Mouse (Mus musculus) MEL (cell line): ENCODE measurements around the gene Dhx40. TPM values are rescaled to one million over a fixed set of nuclear protein-coding genes. Genes with fewer than 3 reads are reported as not detected.
"Not testable (repeated sequence)": the region's sequence is repeated elsewhere in the genome, so short reads cannot be mapped to it uniquely, and the experiment has no call there.

ENCODE experiments used
- DNase-seq: peaks from one replicate; pipeline ENCODE4 v3.0.0; 2011; ENCODE audit warnings: low read depth, low spot score
- H3K27ac ChIP-seq: 2 replicates; pipeline ENCODE4 v1.5.1; 2012; ENCODE audit warnings: low read depth, mild to moderate bottlenecking, control low read depth, low read length, moderate library complexity; ENCODE audit not compliant: control insufficient read depth
- H3K27me3 ChIP-seq, 2 experiments: fragments of 150-350 bp in 1 of 2; sonication (generic) in 1 of 2; 2 replicates each; pipeline ENCODE4 v1.6.1; 2012; ENCODE audit warnings: low read length in 2 of 2, mild to moderate bottlenecking in 2 of 2, improper control_type of control experiment in 1 of 2, moderate library complexity in 1 of 2; ENCODE audit not compliant: insufficient read depth in 2 of 2, control insufficient read depth in 1 of 2
- H3K36me3 ChIP-seq, 2 experiments: 2 replicates each; pipeline ENCODE4 v1.6.1; 2012 to 2014; ENCODE audit warnings: low read length in 2 of 2, improper control_type of control experiment in 1 of 2, inconsistent platforms in 1 of 2, mild to moderate bottlenecking in 1 of 2; ENCODE audit not compliant: insufficient read depth in 2 of 2, control insufficient read depth in 1 of 2
- H3K4me1 ChIP-seq, 2 experiments: fragments of 150-350 bp in 1 of 2; sonication (generic) in 1 of 2; 2 replicates each; pipeline ENCODE4 v1.6.1; 2012; ENCODE audit warnings: low read length in 2 of 2, improper control_type of control experiment in 1 of 2, mild to moderate bottlenecking in 1 of 2; ENCODE audit not compliant: insufficient read depth in 2 of 2, control insufficient read depth in 1 of 2
- H3K4me3 ChIP-seq, 2 experiments: fragments of 150-350 bp in 1 of 2; sonication (generic) in 1 of 2; 2 replicates each; pipeline ENCODE4 v1.5.1; 2012; ENCODE audit warnings: low read depth in 2 of 2, low read length in 2 of 2, mild to moderate bottlenecking in 2 of 2, moderate library complexity in 2 of 2, control low read depth in 1 of 2, improper control_type of control experiment in 1 of 2; ENCODE audit not compliant: control insufficient read depth in 1 of 2, insufficient read depth in 1 of 2
- H3K79me2 ChIP-seq: 2 replicates; pipeline ENCODE4 v1.6.1; 2012; ENCODE audit warnings: mild to moderate bottlenecking, low read length, moderate library complexity; ENCODE audit not compliant: control insufficient read depth, poor library complexity, insufficient read depth
- H3K9ac ChIP-seq: 2 replicates; pipeline ENCODE4 v1.6.1; 2012; ENCODE audit warnings: low read depth, mild to moderate bottlenecking, control low read depth, low read length, moderate library complexity; ENCODE audit not compliant: control insufficient read depth, poor library complexity, severe bottlenecking
- H3K9me3 ChIP-seq: fragments of 150-350 bp; sonication (generic); replicated peaks from 2 replicates; pipeline ENCODE4 v1.6.1; 2012; ENCODE audit warnings: mild to moderate bottlenecking, low read length, improper control_type of control experiment, moderate library complexity; ENCODE audit not compliant: insufficient read depth
- BHLHE40 ChIP-seq: IDR thresholded peaks from 2 replicates; pipeline ENCODE4 v1.6.1; 2012; ENCODE audit warnings: low read depth, mild to moderate bottlenecking, inconsistent platforms, low read length, improper control_type of control experiment, borderline replicate concordance
- CHD1 ChIP-seq: IDR thresholded peaks from 2 replicates; pipeline ENCODE4 v1.6.1; 2012; ENCODE audit warnings: low read depth, mild to moderate bottlenecking, inconsistent platforms, low read length, improper control_type of control experiment
- CHD2 ChIP-seq: IDR thresholded peaks from 2 replicates; pipeline ENCODE4 v1.6.1; 2011; ENCODE audit warnings: low read length, improper control_type of control experiment
- CTCF ChIP-seq, 3 experiments: IDR thresholded peaks in 2 of 3; conservative IDR thresholded peaks in 1 of 3; 2 replicates each; pipeline ENCODE4 v1.5.1; 2011 to 2012; ENCODE audit warnings: low read length in 3 of 3, low read depth in 2 of 3, mild to moderate bottlenecking in 2 of 3, improper control_type of control experiment in 1 of 3, inconsistent platforms in 1 of 3, mixed read lengths in 1 of 3, moderate library complexity in 1 of 3; ENCODE audit not compliant: control insufficient read depth in 1 of 3, insufficient read depth in 1 of 3, poor library complexity in 1 of 3, severe bottlenecking in 1 of 3
- E2F4 ChIP-seq: IDR thresholded peaks from 2 replicates; pipeline ENCODE4 v1.6.1; 2011; ENCODE audit warnings: low read depth, low read length, improper control_type of control experiment, borderline replicate concordance
- EP300 ChIP-seq, 2 experiments: IDR thresholded peaks; 2 replicates each; pipeline ENCODE4 v1.6.1; 2011; ENCODE audit warnings: improper control_type of control experiment in 2 of 2, low read length in 2 of 2, low read depth in 1 of 2, mild to moderate bottlenecking in 1 of 2
- ETS1 ChIP-seq: IDR thresholded peaks from 2 replicates; pipeline ENCODE4 v1.6.1; 2012; ENCODE audit warnings: low read depth, mild to moderate bottlenecking, inconsistent platforms, low read length, improper control_type of control experiment, moderate library complexity
- GATA1 ChIP-seq: IDR thresholded peaks from 2 replicates; pipeline ENCODE4 v1.6.1; 2011; ENCODE audit warnings: low read depth, low read length, improper control_type of control experiment
- HCFC1 ChIP-seq: IDR thresholded peaks from 2 replicates; pipeline ENCODE4 v1.6.1; 2012; ENCODE audit warnings: low read depth, mild to moderate bottlenecking, inconsistent platforms, low read length, improper control_type of control experiment, moderate library complexity
- JUND ChIP-seq: IDR thresholded peaks from 2 replicates; pipeline ENCODE4 v1.6.1; 2011; ENCODE audit warnings: low read depth, mild to moderate bottlenecking, improper control_type of control experiment, low read length
- KAT2A ChIP-seq: conservative IDR thresholded peaks from 2 replicates; pipeline ENCODE4 v1.6.1; 2012; ENCODE audit warnings: low read depth, low read length, improper control_type of control experiment, inconsistent platforms
- MAX ChIP-seq: IDR thresholded peaks from 2 replicates; pipeline ENCODE4 v1.6.1; 2011; ENCODE audit warnings: low read length, improper control_type of control experiment
- MXI1 ChIP-seq: IDR thresholded peaks from 2 replicates; pipeline ENCODE4 v1.6.1; 2011; ENCODE audit warnings: mild to moderate bottlenecking, low read depth, low read length, improper control_type of control experiment
- MYC ChIP-seq: IDR thresholded peaks from 2 replicates; pipeline ENCODE4 v1.6.1; 2011; ENCODE audit warnings: low read depth, mild to moderate bottlenecking, low read length, improper control_type of control experiment, moderate library complexity
- POLR2A ChIP-seq, 2 experiments: IDR thresholded peaks; 2 replicates each; pipeline ENCODE4 v1.6.1; 2011 to 2012; ENCODE audit warnings: low read length in 2 of 2, mild to moderate bottlenecking in 2 of 2, control low read depth in 1 of 2, improper control_type of control experiment in 1 of 2, low read depth in 1 of 2, moderate library complexity in 1 of 2; ENCODE audit not compliant: control insufficient read depth in 1 of 2, insufficient read depth in 1 of 2, poor library complexity in 1 of 2
- POLR2AphosphoS2 ChIP-seq: IDR thresholded peaks from 2 replicates; pipeline ENCODE4 v1.6.1; 2011; ENCODE audit warnings: low read length, improper control_type of control experiment
- POLR2AphosphoS5 ChIP-seq: IDR thresholded peaks from 2 replicates; pipeline ENCODE4 v1.6.1; 2012; ENCODE audit warnings: low read depth, borderline replicate concordance, mild to moderate bottlenecking, inconsistent platforms, low read length, moderate library complexity, mixed read lengths
- RAD21 ChIP-seq: IDR thresholded peaks from 2 replicates; pipeline ENCODE4 v1.6.1; 2011; ENCODE audit warnings: mild to moderate bottlenecking, low read depth, low read length, improper control_type of control experiment
- RCOR1 ChIP-seq: IDR thresholded peaks from 2 replicates; pipeline ENCODE4 v1.6.1; 2012; ENCODE audit warnings: low read depth, mild to moderate bottlenecking, inconsistent platforms, low read length, improper control_type of control experiment
- SIN3A ChIP-seq: IDR thresholded peaks from 2 replicates; pipeline ENCODE4 v1.6.1; 2012; ENCODE audit warnings: low read length, improper control_type of control experiment, inconsistent platforms
- TAL1 ChIP-seq: IDR thresholded peaks from 2 replicates; pipeline ENCODE4 v1.6.1; 2012; ENCODE audit warnings: mild to moderate bottlenecking, inconsistent platforms, low read length, moderate library complexity, mixed read lengths
- TBP ChIP-seq: IDR thresholded peaks from 2 replicates; pipeline ENCODE4 v1.8.0; 2011; ENCODE audit warnings: low read depth, low read length, improper control_type of control experiment
- UBTF ChIP-seq: IDR thresholded peaks from 2 replicates; pipeline ENCODE4 v1.6.1; 2012; ENCODE audit warnings: low read depth, mild to moderate bottlenecking, inconsistent platforms, low read length, improper control_type of control experiment, moderate library complexity, borderline replicate concordance; ENCODE audit not compliant: insufficient read depth
- ZC3H11A ChIP-seq: IDR thresholded peaks from 2 replicates; pipeline ENCODE4 v1.6.1; 2012; ENCODE audit warnings: low read depth, mild to moderate bottlenecking, inconsistent platforms, low read length, improper control_type of control experiment
- ZMIZ1 ChIP-seq: IDR thresholded peaks from 2 replicates; pipeline ENCODE4 v1.6.1; 2012; ENCODE audit warnings: low read depth, mild to moderate bottlenecking, inconsistent platforms, low read length, improper control_type of control experiment, moderate library complexity
- ZNF384 ChIP-seq: IDR thresholded peaks from 2 replicates; pipeline ENCODE4 v1.6.1; 2012; ENCODE audit warnings: low read depth, mild to moderate bottlenecking, inconsistent platforms, low read length, improper control_type of control experiment
- polyA plus RNA-seq, 2 experiments: library from polyadenylated mRNA; stranded (reverse) in 1 of 2; unstranded in 1 of 2; fragments of >175 nt in 1 of 2; fragments of >200 nt in 1 of 2; gene quantifications; 2 replicates each; pipeline versions ENCODE4 v1.2.1 to v1.2.4; 2012; ENCODE audit warnings: low replicate concordance in 2 of 2, low read depth in 1 of 2; ENCODE audit not compliant: insufficient read length in 2 of 2, insufficient read depth in 1 of 2, missing spikeins in 1 of 2
- total RNA-seq: library from RNA; depleted of rRNA; stranded (reverse); fragments of 300-350 nt; gene quantifications from 2 replicates; pipeline ENCODE4 v1.2.3, GENCODE M21; 2012

Gene Dhx40
- total and polyA plus RNA-seq, 3 experiments, result 10.1 to 16.1 TPM; not detected in 1

DNA sequence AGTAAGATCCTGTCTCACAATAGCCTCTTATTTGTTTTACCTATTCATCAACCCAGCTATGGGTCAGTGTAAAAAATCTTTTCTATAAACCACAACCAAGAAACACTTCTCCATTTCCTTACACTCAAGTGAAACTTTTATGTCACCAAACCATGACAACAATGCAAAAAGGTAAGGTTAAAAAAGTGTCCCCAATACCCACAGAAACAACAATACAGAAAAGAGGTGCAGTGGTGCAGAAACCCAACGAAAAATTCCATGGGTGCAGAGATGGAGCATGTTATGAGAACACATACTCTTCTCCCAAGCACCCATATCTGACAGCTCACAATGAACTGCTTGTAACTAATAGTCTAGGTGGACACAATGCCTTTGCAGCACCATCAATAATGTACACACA is 13.4 kb downstream of the Dhx40 start:
- no peaks in the 10 kb centered on the region for H3K27me3 ChIP-seq
- H3K79me2 ChIP-seq, result no peaks in the 10 kb centered on the region
- no peak overlapping the region for H3K27ac ChIP-seq
- no peak overlapping the region for H3K9ac ChIP-seq
- no peaks in the 10 kb centered on the region for H3K4me1 ChIP-seq
- H3K36me3 ChIP-seq, result peaks cover 0 to 1% of the 10 kb centered on the region in 2 experiments; a peak in 1 of 4 replicates
- no peak overlapping the region for H3K4me3 ChIP-seq
- no peak for DNase-seq
- H3K9me3 ChIP-seq, result no peaks in the 10 kb centered on the region
- no peak for TF ChIP-seq POLR2AphosphoS2
- TF ChIP-seq KAT2A, result no peak
- TF ChIP-seq CTCF (IDR thresholded peaks at IDR 0.05 in 2 of 3, conservative IDR thresholded peaks at IDR 0.05 in 1 of 3; ENCODE audit: control insufficient read depth in 1 of 3, insufficient read depth in 1 of 3, low read depth in 2 of 3, low read length in 3 of 3, poor library complexity in 1 of 3, severe bottlenecking in 1 of 3), result no peak
- no peak for TF ChIP-seq MXI1
- no peak for TF ChIP-seq RAD21

- not testable (repeated sequence) for H3K9me3 ChIP-seq, H3K27me3 ChIP-seq, H3K4me3 ChIP-seq, H3K9ac ChIP-seq, H3K4me1 ChIP-seq, DNase-seq, H3K27ac ChIP-seq, H3K79me2 ChIP-seq
- peaks cover 0 to 25% of the 10 kb centered on the region in 2 experiments; a peak in 2 of 4 replicates for H3K36me3 ChIP-seq
Measured at GRCm38 (mm10) chr11:86787436-86787835, 20.1 kb downstream of the Dhx40 start.

- peaks cover 5 to 7% of the 10 kb centered on the region in 2 experiments for H3K4me1 ChIP-seq
- H3K79me2 ChIP-seq, result no peaks in the 10 kb centered on the region
- peaks cover 0 to 25% of the 10 kb centered on the region in 2 experiments; a peak in 2 of 4 replicates for H3K36me3 ChIP-seq
- H3K27me3 ChIP-seq, result no peaks in the 10 kb centered on the region
- peak; percentile 78 for DNase-seq
- H3K9me3 ChIP-seq, result no peaks in the 10 kb centered on the region
- no peak overlapping the region for H3K9ac ChIP-seq
- H3K4me3 ChIP-seq, result no peak overlapping the region
- H3K27ac ChIP-seq, result no peak overlapping the region
- TF ChIP-seq CHD1 (no peak), POLR2A (IDR thresholded peaks at IDR 0.05; ENCODE audit: control insufficient read depth in 1 of 2, insufficient read depth in 1 of 2, low read depth in 1 of 2, low read length in 2 of 2, poor library complexity in 1 of 2) (no peak), RCOR1 (peak; percentile 98), HCFC1 (peak; percentile 22; the same call in 1 of the 2 replicates), GATA1 (peak; percentile 94), E2F4 (no peak), SIN3A (peak; percentile 55), POLR2AphosphoS5 (no peak), ZC3H11A (no peak), POLR2AphosphoS2 (no peak), UBTF (no peak), BHLHE40 (no peak), CHD2 (no peak), ZNF384 (no peak), ETS1 (peak; percentile 73; the same call in 1 of the 2 replicates), ZMIZ1 (no peak), TAL1 (peak; percentile 46), JUND (no peak), KAT2A (no peak), EP300 (IDR thresholded peaks at IDR 0.05; ENCODE audit: low read depth in 1 of 2, low read length in 2 of 2) (peak; percentile 89 to 95), MXI1 (no peak; the same call in 1 of the 2 replicates), MYC (no peak), MAX (no peak), CTCF (IDR thresholded peaks at IDR 0.05 in 2 of 3, conservative IDR thresholded peaks at IDR 0.05 in 1 of 3; ENCODE audit: control insufficient read depth in 1 of 3, insufficient read depth in 1 of 3, low read depth in 2 of 3, low read length in 3 of 3, poor library complexity in 1 of 3, severe bottlenecking in 1 of 3) (no peak), TBP (no peak)
Measured at GRCm38 (mm10) chr11:86785767-86786166, 21.8 kb downstream of the Dhx40 start.
